Mouse (Mus musculus): Measurements from ENCODE around the gene Lman2l. TPM values are rescaled to one million over a fixed set of nuclear protein-coding genes. Genes with fewer than 3 reads are reported as not detected.
A peak's percentile ranks its signal among the peaks of the same experiment; 100 is the strongest.

Lman2l gene
- total and polyA plus RNA-seq, 2 experiments from 2014 or later, result 8.2 to 22.3 TPM

DNA sequence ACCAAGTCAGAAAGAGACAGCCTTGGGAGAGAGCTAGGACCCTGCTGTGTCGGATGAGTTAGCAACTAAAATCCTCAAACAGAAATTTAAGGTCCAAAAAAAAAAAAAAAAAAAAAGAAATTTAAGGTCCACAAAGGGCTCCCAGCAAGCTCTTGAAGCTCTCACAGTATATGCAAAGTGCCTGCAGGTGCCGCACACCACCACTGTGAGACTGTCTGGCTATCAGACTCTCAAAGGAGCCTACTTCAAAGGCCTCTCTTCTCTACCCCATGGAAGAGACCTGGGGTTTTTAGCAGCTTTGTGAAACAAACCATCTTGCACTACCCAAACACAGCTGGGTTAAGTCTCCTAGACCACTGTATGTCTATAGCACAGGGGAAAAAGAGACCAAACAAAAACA, 15.6 kb downstream of the Lman2l start:
- 80% methylated on average over 2 of the region's 2 CpGs for WGBS
- DNase-seq (ENCODE audit: low spot score) (no peak), ATAC-seq (ENCODE audit: insufficient read depth, low read depth) (no peak)
- no peak overlapping the region for H3K27ac ChIP-seq (ENCODE audit: low read depth)
- peaks cover 76% of the 10 kb centered on the region for H3K36me3 ChIP-seq (replicated peaks; ENCODE audit: control insufficient read depth, insufficient read depth, low read length)
- TF ChIP-seq EP300 (IDR thresholded peaks at IDR 0.05; ENCODE audit: low read depth) (no peak), CTCF (IDR thresholded peaks at IDR 0.05; ENCODE audit: low read depth) (no peak)
- no peaks in the 10 kb centered on the region for H3K4me1 ChIP-seq (ENCODE audit: control insufficient read depth, insufficient read depth)
- no peak overlapping the region for H3K9ac ChIP-seq (replicated peaks; ENCODE audit: low read depth, low read length)
- H3K27me3 ChIP-seq (ENCODE audit: control insufficient read depth, insufficient read depth, low read length), result no peaks in the 10 kb centered on the region
- H3K4me2 ChIP-seq (ENCODE audit: low read depth, low read length), result no peak overlapping the region
- H3K9me3 ChIP-seq (replicated peaks; ENCODE audit: control insufficient read depth, low read length), result no peaks in the 10 kb centered on the region
- H3K4me3 ChIP-seq (ENCODE audit: low read depth, low read length), result no peak overlapping the region

DNA sequence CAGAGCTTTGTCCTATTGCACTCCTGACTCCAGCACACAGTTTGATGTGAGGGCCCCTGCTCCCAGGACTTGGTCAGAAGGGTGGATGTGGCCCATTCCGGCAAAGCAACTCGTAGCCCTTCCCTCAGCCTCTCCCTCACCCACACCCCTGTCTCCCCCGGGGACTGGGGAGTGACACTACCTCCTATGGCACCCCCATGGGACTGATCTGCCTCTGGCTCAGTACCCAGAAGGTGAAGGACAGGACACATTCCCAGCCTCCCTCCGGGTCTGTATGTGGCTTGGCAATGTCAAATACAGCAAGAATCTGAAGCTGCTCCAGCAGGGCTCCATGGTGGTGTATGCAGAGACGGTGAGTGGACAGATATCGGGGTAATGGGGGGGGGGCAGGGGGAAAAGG, 40.5 kb downstream of the Lman2l start:
- no peak overlapping the region for H3K4me3 ChIP-seq (ENCODE audit: low read depth, low read length)
- no peaks in the 10 kb centered on the region for H3K36me3 ChIP-seq (replicated peaks; ENCODE audit: control insufficient read depth, insufficient read depth, low read length)
- H3K4me2 ChIP-seq (ENCODE audit: low read depth, low read length), result no peak overlapping the region
- TF ChIP-seq CTCF (IDR thresholded peaks at IDR 0.05; ENCODE audit: low read depth) (no peak), EP300 (IDR thresholded peaks at IDR 0.05; ENCODE audit: low read depth) (no peak)
- H3K9me3 ChIP-seq (replicated peaks; ENCODE audit: control insufficient read depth, low read length), result no peaks in the 10 kb centered on the region
- DNase-seq (ENCODE audit: low spot score) (no peak), ATAC-seq (ENCODE audit: insufficient read depth, low read depth) (no peak)
- H3K27me3 ChIP-seq (ENCODE audit: control insufficient read depth, insufficient read depth, low read length), result no peaks in the 10 kb centered on the region
- H3K4me1 ChIP-seq (ENCODE audit: control insufficient read depth, insufficient read depth), result no peaks in the 10 kb centered on the region
- no peak overlapping the region for H3K27ac ChIP-seq (ENCODE audit: low read depth)
- WGBS, result 57% methylated on average over 6 of the region's 6 CpGs
- no peak overlapping the region for H3K9ac ChIP-seq (replicated peaks; ENCODE audit: low read depth, low read length)

DNA sequence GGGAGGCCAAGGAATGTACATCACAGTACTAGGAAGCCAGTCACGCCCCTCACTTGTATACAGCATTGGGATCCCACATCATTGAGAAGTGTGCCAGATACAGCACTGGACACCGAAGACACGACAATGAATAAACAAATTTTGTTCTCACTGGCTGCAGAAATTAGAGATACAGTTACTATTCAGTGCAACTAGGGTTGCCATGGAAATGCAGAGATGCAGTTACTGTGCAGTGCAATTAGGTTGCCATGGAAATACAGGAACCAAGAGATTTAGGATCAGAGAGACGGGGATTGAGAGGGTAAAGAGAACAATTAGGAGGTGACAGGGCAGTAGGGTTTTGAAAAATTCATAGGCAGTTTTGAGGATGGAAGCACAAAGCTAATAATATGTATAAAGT, 43.6 kb downstream of the Lman2l start:
- no peak for TF ChIP-seq CTCF (IDR thresholded peaks at IDR 0.05; ENCODE audit: low read depth)
- TF ChIP-seq EP300 (IDR thresholded peaks at IDR 0.05; ENCODE audit: low read depth), result no peak
- H3K27ac ChIP-seq (ENCODE audit: low read depth), result no peak overlapping the region
- H3K4me2 ChIP-seq (ENCODE audit: low read depth, low read length), result no peak overlapping the region
- WGBS, result 77% methylated on average over 4 of the region's 4 CpGs
- no peaks in the 10 kb centered on the region for H3K27me3 ChIP-seq (ENCODE audit: control insufficient read depth, insufficient read depth, low read length)
- H3K36me3 ChIP-seq (replicated peaks; ENCODE audit: control insufficient read depth, insufficient read depth, low read length), result no peaks in the 10 kb centered on the region
- no peak overlapping the region for H3K9ac ChIP-seq (replicated peaks; ENCODE audit: low read depth, low read length)
- ATAC-seq (ENCODE audit: insufficient read depth, low read depth) (no peak), DNase-seq (ENCODE audit: low spot score) (no peak)
- no peak overlapping the region for H3K4me3 ChIP-seq (ENCODE audit: low read depth, low read length)
- H3K4me1 ChIP-seq (ENCODE audit: control insufficient read depth, insufficient read depth), result no peaks in the 10 kb centered on the region
- H3K9me3 ChIP-seq (replicated peaks; ENCODE audit: control insufficient read depth, low read length), result no peaks in the 10 kb centered on the region

DNA sequence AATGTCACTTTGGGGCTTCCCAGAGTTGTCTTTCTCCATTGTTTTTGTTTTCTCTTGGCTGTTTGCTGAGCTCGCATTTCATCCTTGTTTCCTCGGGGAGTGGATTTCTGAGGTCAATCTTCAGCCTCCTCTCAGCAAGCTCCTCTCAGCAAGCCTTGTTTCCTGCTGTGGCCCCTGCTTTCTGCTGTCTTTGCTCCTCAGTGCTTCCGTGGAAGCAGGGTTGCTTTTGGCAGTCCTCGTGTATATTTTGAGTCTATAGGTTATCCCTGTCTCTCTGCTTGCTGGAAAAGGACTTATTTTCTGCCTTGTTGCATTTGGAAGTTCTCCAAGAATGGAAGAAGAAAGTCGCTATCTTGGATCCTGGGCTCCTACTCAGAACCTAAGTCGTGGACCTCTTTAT, 48.0 kb downstream of the Lman2l start:
- ATAC-seq (ENCODE audit: insufficient read depth, low read depth), result no peak
- Histone ChIP-seq H3K9me3 (replicated peaks; ENCODE audit: control insufficient read depth, low read length) (no peaks in the 10 kb centered on the region), H3K27ac (ENCODE audit: low read depth) (no peak overlapping the region), H3K36me3 (replicated peaks; ENCODE audit: control insufficient read depth, insufficient read depth, low read length) (no peaks in the 10 kb centered on the region), H3K9ac (replicated peaks; ENCODE audit: low read depth, low read length) (no peak overlapping the region), H3K4me2 (ENCODE audit: low read depth, low read length) (no peak overlapping the region), H3K27me3 (ENCODE audit: control insufficient read depth, insufficient read depth, low read length) (no peaks in the 10 kb centered on the region), H3K4me1 (ENCODE audit: control insufficient read depth, insufficient read depth) (0 out of 2 replicates have a peak, but pooled peaks cover 4% of the 10 kb centered on the region), H3K4me3 (ENCODE audit: low read depth, low read length) (no peak overlapping the region)
- 21% methylated on average over 6 of the region's 6 CpGs for WGBS
- DNase-seq (ENCODE audit: low spot score), result no peak
- TF ChIP-seq EP300 (IDR thresholded peaks at IDR 0.05; ENCODE audit: low read depth), result no peak
- TF ChIP-seq CTCF (IDR thresholded peaks at IDR 0.05; ENCODE audit: low read depth), result no peak

DNA sequence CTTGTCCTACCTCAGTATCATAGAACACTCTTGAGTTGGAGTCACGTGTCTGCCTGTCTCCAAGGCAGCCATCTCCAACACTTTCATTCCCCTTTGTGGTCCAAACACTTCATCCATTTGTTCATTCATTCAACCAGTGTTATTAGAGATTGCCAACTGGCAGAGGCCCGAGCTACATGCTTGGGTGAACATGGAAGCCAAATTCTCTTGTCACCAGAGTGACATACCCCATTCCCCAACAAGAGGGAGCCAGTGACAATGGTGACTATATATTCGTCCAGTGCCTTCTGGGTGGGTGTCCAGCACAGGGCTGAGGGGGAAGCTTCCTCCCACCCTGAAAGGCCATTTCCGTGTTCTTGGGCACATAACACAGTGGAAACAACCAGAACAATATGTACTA, 65.5 kb downstream of the Lman2l start:
- TF ChIP-seq EP300 (IDR thresholded peaks at IDR 0.05; ENCODE audit: low read depth) (no peak), CTCF (IDR thresholded peaks at IDR 0.05; ENCODE audit: low read depth) (peak; percentile 18; the same call in 1 of the 2 replicates)
- Histone ChIP-seq H3K4me2 (ENCODE audit: low read depth, low read length) (no peak overlapping the region), H3K9me3 (replicated peaks; ENCODE audit: control insufficient read depth, low read length) (no peaks in the 10 kb centered on the region), H3K27me3 (ENCODE audit: control insufficient read depth, insufficient read depth, low read length) (no peaks in the 10 kb centered on the region), H3K4me3 (ENCODE audit: low read depth, low read length) (no peak overlapping the region), H3K4me1 (ENCODE audit: control insufficient read depth, insufficient read depth) (no peaks in the 10 kb centered on the region), H3K36me3 (replicated peaks; ENCODE audit: control insufficient read depth, insufficient read depth, low read length) (no peaks in the 10 kb centered on the region), H3K27ac (ENCODE audit: low read depth) (no peak overlapping the region), H3K9ac (replicated peaks; ENCODE audit: low read depth, low read length) (no peak overlapping the region)
- no peak for ATAC-seq (ENCODE audit: insufficient read depth, low read depth)
- no peak for DNase-seq (ENCODE audit: low spot score)
- 68% methylated on average over 4 of the region's 4 CpGs for WGBS

DNA sequence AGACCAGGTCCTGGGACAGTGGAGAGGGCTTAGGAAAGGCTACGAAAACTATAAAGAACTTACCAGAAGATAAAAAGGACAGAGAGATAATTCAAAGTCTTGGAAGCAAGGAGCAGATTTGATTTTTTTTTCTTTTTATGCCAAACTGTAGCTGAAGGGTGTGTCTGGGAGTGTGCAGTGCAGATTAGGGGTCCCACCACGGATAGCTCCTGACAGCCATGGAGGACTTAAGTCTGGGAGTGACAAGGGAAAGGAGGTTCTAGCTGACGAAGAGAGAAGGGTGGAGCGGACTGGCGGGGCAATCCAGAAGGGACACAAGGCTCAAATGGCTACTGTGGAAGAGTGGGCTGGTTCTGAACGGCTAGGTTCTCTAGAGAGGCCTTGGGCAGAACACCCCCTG, 66.2 kb downstream of the Lman2l start:
- no peaks in the 10 kb centered on the region for H3K9me3 ChIP-seq (replicated peaks; ENCODE audit: control insufficient read depth, low read length)
- H3K4me2 ChIP-seq (ENCODE audit: low read depth, low read length), result no peak overlapping the region
- no peaks in the 10 kb centered on the region for H3K27me3 ChIP-seq (ENCODE audit: control insufficient read depth, insufficient read depth, low read length)
- no peak overlapping the region for H3K4me3 ChIP-seq (ENCODE audit: low read depth, low read length)
- TF ChIP-seq CTCF (IDR thresholded peaks at IDR 0.05; ENCODE audit: low read depth) (no peak), EP300 (IDR thresholded peaks at IDR 0.05; ENCODE audit: low read depth) (no peak)
- H3K36me3 ChIP-seq (replicated peaks; ENCODE audit: control insufficient read depth, insufficient read depth, low read length), result no peaks in the 10 kb centered on the region
- no peaks in the 10 kb centered on the region for H3K4me1 ChIP-seq (ENCODE audit: control insufficient read depth, insufficient read depth)
- ATAC-seq (ENCODE audit: insufficient read depth, low read depth) (no peak), DNase-seq (ENCODE audit: low spot score) (no peak)
- H3K9ac ChIP-seq (replicated peaks; ENCODE audit: low read depth, low read length), result no peak overlapping the region
- H3K27ac ChIP-seq (ENCODE audit: low read depth), result no peak overlapping the region
- WGBS, result 70% methylated on average over 6 of the region's 6 CpGs

All from heart, postnatal 0 days (tissue).